ENCODE assay signal across 21 mouse cellular contexts in genomic region chr17:35731431-35732145, GRCm38 (mm10). TPM values are rescaled to one million over a fixed set of nuclear protein-coding genes. Genes with fewer than 3 reads are reported as not detected.
A peak's percentile ranks its signal among the peaks of the same experiment; 100 is the strongest.
DNase-seq lines count a peak whose midpoint lies in the region; ATAC-seq and TF ChIP-seq lines count a peak whose summit lies in the region.
"Had no signal": no experiment of that assay in that cellular context is flagged by ENCODE, and none has a peak within 500 bp of the region (broad histone marks: within the 10 kb centered on the region; RNA-seq: fewer than 3 reads in every experiment).

No protein-coding gene starts in this region.

- no peak overlapping the region for H3K4me2 ChIP-seq in heart, embryonic 13.5 days
- H3K4me2 ChIP-seq: limb, embryonic 12.5 days; liver, embryonic 13.5 days; midbrain, embryonic 11.5 days; neural tube, embryonic 12.5 days had no signal

- no peaks in the 10 kb centered on the region for H3K36me3 ChIP-seq in heart, embryonic 13.5 days
- H3K36me3 ChIP-seq in E14TG2a.4 (ENCODE audit: insufficient read depth, low read length): no peaks in the 10 kb centered on the region
- H3K36me3 ChIP-seq: limb, embryonic 12.5 days; liver, embryonic 13.5 days; neural tube, embryonic 12.5 days had no signal

- H3K9me3 ChIP-seq in heart, embryonic 13.5 days: no peaks in the 10 kb centered on the region
- H3K9me3 ChIP-seq in E14TG2a.4 (ENCODE audit: low read length): no peaks in the 10 kb centered on the region
- H3K9me3 ChIP-seq: limb, embryonic 12.5 days; liver, embryonic 13.5 days; neural tube, embryonic 12.5 days had no signal

- no peak for TF ChIP-seq CTCF in E14TG2a.4 (conservative IDR thresholded peaks at IDR 0.05; ENCODE audit: low read length)

- peaks cover 7% of the 10 kb centered on the region for H3K27me3 ChIP-seq in heart, embryonic 13.5 days (replicated peaks)
- peaks cover 3% of the 10 kb centered on the region; the same call in 1 of the 2 replicates for H3K27me3 ChIP-seq in E14TG2a.4 (ENCODE audit: insufficient read depth, low read length)
- H3K27me3 ChIP-seq: neural tube, embryonic 12.5 days had no signal

- H3K4me1 ChIP-seq in heart, embryonic 13.5 days: peaks cover 32% of the 10 kb centered on the region
- H3K4me1 ChIP-seq in E14TG2a.4 (replicated peaks; ENCODE audit: low read depth, low read length): peaks cover 43% of the 10 kb centered on the region
- H3K4me1 ChIP-seq: limb, embryonic 12.5 days had no signal

- H3K4me3 ChIP-seq in heart, embryonic 13.5 days: no peak overlapping the region
- H3K4me3 ChIP-seq in E14TG2a.4 (replicated peaks; ENCODE audit: low read length): 0 out of 2 replicates have a peak overlapping the region, but pooled peaks have one; percentile 7
- H3K4me3 ChIP-seq: limb, embryonic 12.5 days; liver, embryonic 13.5 days; neural tube, embryonic 12.5 days had no signal

- WGBS in heart, embryonic 13.5 days: 51% methylated on average over 10 of the region's 10 CpGs

- H3K27ac ChIP-seq in heart, embryonic 13.5 days (replicated peaks): no peak overlapping the region
- H3K27ac ChIP-seq: limb, embryonic 12.5 days; liver, embryonic 13.5 days; macrophage; neural tube, embryonic 12.5 days had no signal

- DNase-seq in heart, postnatal 4 days: no peak
- DNase-seq in adipocyte (ENCODE audit: low spot score): peak; percentile 76
- DNase-seq in lung, postnatal 25 days (ENCODE audit: low spot score): peak; percentile 37
- no peak for DNase-seq in right cerebral cortex, adult 2 months (ENCODE audit: low spot score in 2 of 2)
- no peak for DNase-seq in layer of hippocampus, adult 8-10 months (ENCODE audit: low spot score in 2 of 2)
- no peak for DNase-seq in layer of hippocampus, postnatal 25 days (ENCODE audit: extremely low spot score in 1 of 2, low spot score in 1 of 2)
- DNase-seq: adrenal gland, adult 2 months; cerebellum, postnatal 10 days; heart, adult 18-20 months; kidney, adult 2 months; kidney, postnatal 25 days; liver, embryonic 13.5 days; right cerebral cortex, adult 18-20 months; spleen, adult 18-20 months; thymus, postnatal 36 days had no signal

- 0 out of 2 replicates have a peak overlapping the region, but pooled peaks have one; percentile 40 for H3K9ac ChIP-seq in heart, embryonic 13.5 days
- H3K9ac ChIP-seq: limb, embryonic 12.5 days; liver, embryonic 13.5 days; neural tube, embryonic 12.5 days had no signal

- no peak for ATAC-seq in heart, embryonic 13.5 days (ENCODE audit: extremely low read depth, insufficient number of reproducible peaks, low FRiP score, low TSS enrichment)

RNA-seq across cellular contexts. Expression of gene Ddr1, which starts 27.2 kb away (rescaled TPM):
- 122 and 130 TPM in 2 replicates for polyA plus RNA-seq in heart, embryonic 13.5 days (2015; fragmentation: Nextera tagmentation; extraction: Ambion mirVana)
- 100 to 1,000 TPM; 107 to 113 TPM for total RNA-seq in heart, postnatal 4 days (2021)
- total RNA-seq in layer of hippocampus, adult 8-10 months (2022): 10 to 100 TPM; 58.3 to 84.6 (median 74.1) TPM
- 10 to 100 TPM; 78.5 to 82.0 TPM for total RNA-seq in layer of hippocampus, postnatal 25 days (2021)

RNA-seq across cellular contexts. Expression of gene Gtf2h4, which starts 58.0 kb away (rescaled TPM):
- 25.7 and 27.7 TPM in 2 replicates for polyA plus RNA-seq in heart, embryonic 13.5 days (2015; fragmentation: Nextera tagmentation; extraction: Ambion mirVana)
- 10 to 100 TPM; 19.4 to 20.9 TPM for total RNA-seq in heart, postnatal 4 days (2021)
- total RNA-seq in layer of hippocampus, adult 8-10 months (2022): 10 to 100 TPM; 28.3 to 35.3 (median 33.2) TPM
- 10 to 100 TPM; 30.2 to 33.7 TPM for total RNA-seq in layer of hippocampus, postnatal 25 days (2021)

Comparison
In these comparisons a context has a peak if more than half of its experiments do, and no peak if none do; other contexts are left out.
1. DNase-seq: peak in adipocyte (single experiment) and lung, postnatal 25 days (single experiment); none in heart, postnatal 4 days (single experiment), right cerebral cortex, adult 2 months (0 of 2), layer of hippocampus, adult 8-10 months (0 of 2) and layer of hippocampus, postnatal 25 days (0 of 2).